Mouse (Mus musculus): ENCODE data around the gene Hmces. TPM values are rescaled to one million over a fixed set of nuclear protein-coding genes. Genes with fewer than 3 reads are reported as not detected.

Hmces gene
- total RNA-seq (2014; rRNA removed) (21.1 and 22.5 TPM in 2 replicates), polyA plus RNA-seq (2015; fragmentation: Nextera tagmentation; extraction: Ambion mirVana) (35.8 and 36.8 TPM in 2 replicates)

DNA sequence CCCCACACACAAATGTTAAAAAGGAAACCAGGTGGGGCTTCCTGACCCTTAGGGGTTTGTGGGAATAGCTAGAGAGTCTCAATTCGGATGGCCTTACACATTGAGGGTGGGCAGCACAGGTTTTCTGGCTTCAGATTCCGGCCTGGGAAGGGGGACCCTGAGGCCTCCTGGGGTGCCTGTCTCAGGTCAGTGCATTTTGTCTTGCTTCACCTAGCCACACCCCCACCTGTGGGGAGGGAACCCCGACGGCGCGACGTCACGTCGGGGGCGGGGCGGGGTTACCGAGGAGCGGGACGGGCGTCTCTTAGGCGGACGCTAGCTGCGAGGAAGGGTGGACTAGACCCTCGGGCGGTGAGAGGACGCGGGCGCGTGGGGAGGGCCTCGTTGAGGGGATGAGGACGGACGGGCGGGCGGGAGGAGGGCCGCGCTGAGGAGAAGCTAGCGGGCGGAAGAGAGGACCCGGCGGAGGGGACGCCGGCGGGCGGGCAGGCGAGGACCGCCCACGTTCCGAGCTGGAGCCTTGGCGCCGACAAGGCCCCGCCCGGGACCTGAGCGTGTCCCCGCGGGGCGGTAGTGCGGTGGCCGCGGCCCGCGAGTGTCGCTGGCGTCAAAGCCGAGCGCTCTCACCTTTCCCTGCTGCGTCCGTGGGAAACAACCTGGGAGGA, at the start of gene Hmces:
Gene Hmces (plus strand): TSS at position 275 of the 665 bp plus-strand sequence.
- peak within 1 kb of the TSS; percentile 67 for H3K4me3 ChIP-seq (ENCODE audit: low read length)
- no peak for TF ChIP-seq CTCF (IDR thresholded peaks at IDR 0.05; ENCODE audit: low read depth)
- peak within 1 kb of the TSS; percentile 82 for H3K27ac ChIP-seq
- peak; percentile 93 for ATAC-seq
- no peaks in the 10 kb centered on the region for H3K27me3 ChIP-seq (ENCODE audit: insufficient read depth, low read length)
- peaks cover 47% of the 10 kb centered on the region for H3K36me3 ChIP-seq (ENCODE audit: insufficient read depth, low read length)
- H3K9ac ChIP-seq (replicated peaks; ENCODE audit: low read length): peak within 1 kb of the TSS; percentile 69
- DNase-seq (ENCODE audit: low spot score): peak; percentile 88
- WGBS: 2% methylated on average over 55 of the region's 62 CpGs
- no peaks in the 10 kb centered on the region for H3K9me3 ChIP-seq (ENCODE audit: low read length)
- H3K4me2 ChIP-seq (ENCODE audit: low read depth, low read length): peak within 1 kb of the TSS; percentile 59
- H3K4me1 ChIP-seq (ENCODE audit: insufficient read depth, low read length): no peaks in the 10 kb centered on the region

- Histone ChIP-seq H3K27ac (no peak overlapping the region), H3K36me3 (ENCODE audit: insufficient read depth, low read length) (no peaks in the 10 kb centered on the region), H3K9ac (replicated peaks; ENCODE audit: low read length) (no peak overlapping the region), H3K4me2 (ENCODE audit: low read depth, low read length) (no peak overlapping the region), H3K4me1 (ENCODE audit: insufficient read depth, low read length) (no peaks in the 10 kb centered on the region), H3K4me3 (ENCODE audit: low read length) (no peak overlapping the region), H3K27me3 (ENCODE audit: insufficient read depth, low read length) (no peaks in the 10 kb centered on the region), H3K9me3 (ENCODE audit: low read length) (no peaks in the 10 kb centered on the region)
- ATAC-seq (no peak), DNase-seq (ENCODE audit: low spot score) (no peak)
- no peak for TF ChIP-seq CTCF (IDR thresholded peaks at IDR 0.05; ENCODE audit: low read depth)
- 86% methylated on average over 6 of the region's 6 CpGs for WGBS
Measured at GRCm38 (mm10) chr6:87866211-87866610, 47.5 kb upstream of the Hmces start.

GRCm38 (mm10) chr6:87867256-87867655, 46.5 kb upstream of the Hmces start:
- H3K9ac ChIP-seq (replicated peaks; ENCODE audit: low read length): no peak overlapping the region
- H3K4me1 ChIP-seq (ENCODE audit: insufficient read depth, low read length): no peaks in the 10 kb centered on the region
- H3K4me3 ChIP-seq (ENCODE audit: low read length): no peak overlapping the region
- no peak overlapping the region for H3K27ac ChIP-seq
- H3K27me3 ChIP-seq (ENCODE audit: insufficient read depth, low read length): no peaks in the 10 kb centered on the region
- ATAC-seq: no peak
- 76% methylated on average over 2 of the region's 2 CpGs for WGBS
- no peaks in the 10 kb centered on the region for H3K36me3 ChIP-seq (ENCODE audit: insufficient read depth, low read length)
- TF ChIP-seq CTCF (IDR thresholded peaks at IDR 0.05; ENCODE audit: low read depth): no peak
- no peaks in the 10 kb centered on the region for H3K9me3 ChIP-seq (ENCODE audit: low read length)
- no peak overlapping the region for H3K4me2 ChIP-seq (ENCODE audit: low read depth, low read length)
- no peak for DNase-seq (ENCODE audit: low spot score)

DNA sequence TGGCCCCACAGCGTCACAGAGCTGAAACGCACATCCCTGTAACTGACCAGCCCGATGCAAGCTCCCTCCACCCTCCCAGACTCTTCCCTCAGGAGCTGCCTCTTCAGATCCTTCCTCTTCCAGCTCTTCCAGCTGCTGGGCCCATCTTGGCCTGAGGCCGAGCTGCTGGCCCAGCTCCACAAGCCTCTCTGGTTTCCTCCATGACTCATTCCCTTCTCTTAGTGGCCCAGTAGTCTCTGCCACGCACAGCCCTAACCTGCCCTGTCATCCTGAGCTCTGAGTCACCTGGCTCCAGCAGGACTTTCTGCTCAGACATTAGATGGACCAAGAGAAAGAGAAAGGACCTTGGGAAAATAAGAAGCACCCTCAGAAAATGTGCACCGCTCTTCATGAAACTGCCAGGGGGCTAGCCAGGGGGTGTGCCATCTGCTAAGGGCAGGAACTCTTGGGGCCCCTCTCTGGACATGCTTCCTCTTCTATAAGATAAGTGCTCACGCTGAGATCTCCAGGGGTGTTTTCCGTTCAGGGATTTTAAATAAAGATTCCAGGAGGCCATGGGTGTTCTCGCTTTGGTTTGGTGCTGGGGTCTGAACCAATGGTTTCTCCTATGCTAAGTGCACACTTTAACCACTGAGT, 44.7 kb upstream of the Hmces start:
- Histone ChIP-seq H3K36me3 (ENCODE audit: insufficient read depth, low read length) (no peaks in the 10 kb centered on the region), H3K4me2 (ENCODE audit: low read depth, low read length) (no peak overlapping the region), H3K4me1 (ENCODE audit: insufficient read depth, low read length) (no peaks in the 10 kb centered on the region), H3K9ac (replicated peaks; ENCODE audit: low read length) (no peak overlapping the region), H3K27me3 (ENCODE audit: insufficient read depth, low read length) (no peaks in the 10 kb centered on the region), H3K4me3 (ENCODE audit: low read length) (no peak overlapping the region), H3K9me3 (ENCODE audit: low read length) (no peaks in the 10 kb centered on the region), H3K27ac (no peak overlapping the region)
- no peak for TF ChIP-seq CTCF (IDR thresholded peaks at IDR 0.05; ENCODE audit: low read depth)
- ATAC-seq (no peak), DNase-seq (ENCODE audit: low spot score) (no peak)
- WGBS: 73% methylated on average over 9 of the region's 9 CpGs

GRCm38 (mm10) chr6:87870440-87870839, 43.3 kb upstream of the Hmces start:
- Histone ChIP-seq H3K27ac (no peak overlapping the region), H3K4me3 (ENCODE audit: low read length) (no peak overlapping the region), H3K4me1 (ENCODE audit: insufficient read depth, low read length) (no peaks in the 10 kb centered on the region), H3K27me3 (ENCODE audit: insufficient read depth, low read length) (no peaks in the 10 kb centered on the region), H3K9ac (replicated peaks; ENCODE audit: low read length) (no peak overlapping the region), H3K4me2 (ENCODE audit: low read depth, low read length) (no peak overlapping the region), H3K9me3 (ENCODE audit: low read length) (no peaks in the 10 kb centered on the region), H3K36me3 (ENCODE audit: insufficient read depth, low read length) (no peaks in the 10 kb centered on the region)
- no peak for TF ChIP-seq CTCF (IDR thresholded peaks at IDR 0.05; ENCODE audit: low read depth)
- ATAC-seq (no peak), DNase-seq (ENCODE audit: low spot score) (no peak)
- 72% methylated on average over 1 of the region's 1 CpGs for WGBS

GRCm38 (mm10) chr6:87871240-87871639, 42.5 kb upstream of the Hmces start:
- Histone ChIP-seq H3K27ac (no peak overlapping the region), H3K9me3 (ENCODE audit: low read length) (no peaks in the 10 kb centered on the region), H3K4me3 (ENCODE audit: low read length) (no peak overlapping the region), H3K27me3 (ENCODE audit: insufficient read depth, low read length) (no peaks in the 10 kb centered on the region), H3K4me1 (ENCODE audit: insufficient read depth, low read length) (no peaks in the 10 kb centered on the region), H3K4me2 (ENCODE audit: low read depth, low read length) (no peak overlapping the region), H3K36me3 (ENCODE audit: insufficient read depth, low read length) (no peaks in the 10 kb centered on the region), H3K9ac (replicated peaks; ENCODE audit: low read length) (no peak overlapping the region)
- no peak for DNase-seq (ENCODE audit: low spot score)
- no peak for ATAC-seq
- 88% methylated on average over 7 of the region's 7 CpGs for WGBS
- TF ChIP-seq CTCF (IDR thresholded peaks at IDR 0.05; ENCODE audit: low read depth): no peak

DNA sequence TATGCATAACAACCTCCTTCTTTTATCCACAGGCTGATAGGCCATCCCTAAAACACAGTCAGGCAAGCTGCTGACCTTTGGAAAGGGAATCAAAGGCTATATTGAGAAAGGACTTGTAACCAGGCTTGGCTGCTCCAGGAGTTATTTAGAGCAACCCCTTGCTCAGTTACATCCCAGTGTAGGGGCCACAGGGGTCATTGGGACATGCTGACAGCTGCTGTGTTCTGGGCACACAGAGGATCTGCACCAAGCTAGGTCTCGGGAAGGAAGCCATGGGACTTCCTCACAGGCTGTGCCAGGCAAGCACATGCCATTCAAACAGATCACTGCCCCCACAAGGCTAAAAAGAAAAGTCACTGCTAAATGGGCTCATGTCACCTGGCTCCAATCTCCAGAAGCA, 40.6 kb upstream of the Hmces start:
- Histone ChIP-seq H3K27ac (no peak overlapping the region), H3K4me2 (ENCODE audit: low read depth, low read length) (no peak overlapping the region), H3K4me1 (ENCODE audit: insufficient read depth, low read length) (no peaks in the 10 kb centered on the region), H3K27me3 (ENCODE audit: insufficient read depth, low read length) (no peaks in the 10 kb centered on the region), H3K36me3 (ENCODE audit: insufficient read depth, low read length) (no peaks in the 10 kb centered on the region), H3K4me3 (ENCODE audit: low read length) (no peak overlapping the region), H3K9ac (replicated peaks; ENCODE audit: low read length) (no peak overlapping the region), H3K9me3 (ENCODE audit: low read length) (no peaks in the 10 kb centered on the region)
- DNase-seq (ENCODE audit: low spot score) (no peak), ATAC-seq (no peak)
- 26% methylated on average over 1 of the region's 1 CpGs for WGBS
- no peak for TF ChIP-seq CTCF (IDR thresholded peaks at IDR 0.05; ENCODE audit: low read depth)
